Mouse (Mus musculus) retina, embryonic 14.5 days (tissue): ENCODE measurements at regions not wholly inside any gene's neighbourhood (a gene's known extent, or its start where the extent isn't known, plus 50 kb on each side); places are given as distances from the start of the nearest gene placed in this dataset.

Source experiments
- DNase-seq: peaks from one replicate; pipeline ENCODE4 v3.0.0-alpha.2; 2015; ENCODE audit warnings: low spot score

DNA sequence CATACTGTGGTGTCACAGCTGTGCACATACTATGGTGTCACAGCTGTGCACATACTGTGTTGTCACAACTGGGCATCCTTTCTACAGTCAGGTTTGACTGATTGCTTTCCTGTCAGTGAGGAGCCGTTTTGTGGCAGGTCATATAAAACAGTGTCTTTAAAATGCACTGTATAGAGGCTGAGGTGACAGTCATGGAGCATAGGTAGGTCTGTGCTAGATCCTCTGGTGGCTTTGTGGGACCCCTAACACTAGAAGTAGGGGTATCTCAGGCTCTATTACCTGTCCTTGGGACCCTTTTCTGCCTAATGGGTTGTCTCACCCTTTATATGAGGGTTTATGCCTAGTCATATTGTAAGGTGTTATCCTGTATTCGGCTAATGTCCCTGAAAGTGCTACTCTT, 132.4 kb upstream of the Map3k7 start:
- DNase-seq, result no peak

DNA sequence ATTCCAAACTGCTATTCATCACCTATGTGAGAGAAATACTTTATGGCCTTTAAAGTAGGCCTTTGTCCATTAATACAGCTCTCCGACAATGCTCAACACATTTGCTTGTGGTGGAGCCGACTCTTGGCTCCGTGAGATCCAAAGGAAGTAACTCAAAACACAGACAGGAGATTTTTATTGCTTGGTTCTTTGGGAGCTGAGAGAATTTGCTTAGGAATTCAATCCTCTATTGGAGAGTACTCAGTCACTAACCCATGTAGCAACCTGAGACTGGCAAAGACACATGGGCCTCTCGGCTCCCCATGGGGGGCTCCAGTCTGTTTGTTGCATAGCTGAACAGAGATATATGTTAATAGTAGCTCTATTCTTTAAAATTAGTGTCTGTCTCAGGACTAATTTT, 130.1 kb upstream of the Map3k7 start:
- no peak for DNase-seq

DNA sequence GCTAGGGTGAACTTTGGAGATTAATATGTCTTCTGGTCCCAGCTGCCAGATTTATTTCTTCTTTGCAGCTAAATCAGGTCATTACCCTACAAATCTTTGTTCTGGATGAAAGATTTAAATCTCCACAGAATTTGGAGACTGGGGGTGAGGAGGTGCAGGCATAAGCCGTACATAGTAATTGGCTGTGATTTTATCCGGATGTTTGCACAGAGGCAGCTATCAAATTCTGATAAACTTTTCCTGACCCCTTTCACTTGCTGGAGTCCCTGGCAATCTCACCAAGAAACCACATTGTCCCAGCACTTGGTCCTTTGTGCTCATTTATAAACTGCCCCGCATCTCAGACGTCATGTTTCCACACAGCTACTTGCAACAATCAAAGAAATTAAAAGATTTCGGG, 128.8 kb upstream of the Map3k7 start:
- DNase-seq, result no peak

DNA sequence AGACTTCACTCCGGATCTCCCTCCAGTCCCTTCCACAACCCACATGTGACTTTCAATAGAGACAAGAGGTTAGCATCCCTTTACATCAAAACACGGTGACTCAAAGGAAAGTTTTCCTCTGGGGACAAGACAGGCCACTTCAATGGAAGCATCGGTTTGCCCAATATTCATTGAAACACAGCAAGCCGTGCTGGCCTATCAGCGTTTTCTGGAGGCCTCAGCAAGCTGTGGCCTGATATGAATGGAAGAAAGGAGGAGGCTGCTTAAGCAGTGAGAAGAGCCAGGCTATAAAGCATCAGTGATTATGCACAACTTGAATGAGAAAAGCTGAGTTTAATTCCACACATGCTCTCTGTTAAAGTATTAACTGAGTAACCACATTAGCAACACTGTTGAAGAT, 125.3 kb upstream of the Map3k7 start:
- no peak for DNase-seq

DNA sequence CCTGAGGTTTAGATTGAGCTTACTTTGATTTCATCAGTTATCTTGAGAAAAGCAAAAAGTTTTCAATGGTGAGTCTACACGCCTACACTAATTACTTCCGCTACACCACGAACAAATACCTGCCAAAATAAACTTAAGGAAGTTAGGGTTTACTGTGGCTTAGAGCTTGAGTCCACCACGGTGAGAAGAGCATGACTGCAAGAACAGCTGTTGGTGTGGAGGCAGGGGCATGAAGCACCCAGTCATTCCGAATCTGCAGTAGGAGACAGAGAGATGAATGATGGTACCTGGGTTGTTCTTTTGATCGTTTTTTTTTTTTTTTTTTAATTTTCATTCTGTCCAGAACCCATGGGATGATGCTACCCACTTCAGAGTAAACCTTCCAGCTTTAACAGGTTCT, 114.1 kb upstream of the Map3k7 start:
- DNase-seq, result no peak

DNA sequence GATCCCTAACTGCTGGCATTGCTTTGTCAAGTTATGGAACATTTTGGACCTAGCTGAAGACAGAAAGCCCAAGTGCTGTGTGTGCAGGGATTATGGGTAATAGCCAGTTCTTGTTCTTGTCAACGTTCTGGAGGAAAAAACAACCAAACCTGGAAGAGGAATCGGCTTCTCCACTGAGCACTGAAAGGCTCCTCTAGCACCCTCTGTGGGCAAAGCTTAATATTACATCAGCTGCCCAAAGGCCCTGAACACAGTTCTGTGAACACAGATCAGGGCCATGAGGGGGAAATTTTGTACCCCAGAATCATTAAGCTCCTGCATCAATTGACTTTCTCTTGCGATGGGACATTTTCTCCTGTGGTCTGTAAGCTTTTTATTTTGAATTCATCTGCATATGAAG, 112.9 kb upstream of the Map3k7 start:
- DNase-seq, result peak; percentile 72

DNA sequence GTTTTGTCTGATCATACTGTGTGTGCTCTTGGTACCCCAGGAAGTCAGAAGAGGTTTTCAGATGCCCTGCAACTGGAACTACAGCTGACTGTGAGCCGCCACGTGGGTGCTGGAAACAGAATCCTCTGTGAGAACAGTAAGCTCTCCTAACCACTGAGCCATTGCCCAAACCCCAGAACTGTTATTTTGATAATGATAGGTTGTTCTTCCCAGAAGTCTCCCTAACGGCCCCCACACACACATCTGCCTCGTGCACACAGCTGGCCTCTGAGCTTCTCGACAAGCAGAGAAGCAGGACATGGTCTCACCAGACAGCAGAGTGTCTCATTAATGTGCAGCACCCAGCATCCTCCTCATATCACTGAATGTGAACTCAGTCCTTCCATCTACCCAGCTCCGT, 110.0 kb upstream of the Map3k7 start:
- no peak for DNase-seq

DNA sequence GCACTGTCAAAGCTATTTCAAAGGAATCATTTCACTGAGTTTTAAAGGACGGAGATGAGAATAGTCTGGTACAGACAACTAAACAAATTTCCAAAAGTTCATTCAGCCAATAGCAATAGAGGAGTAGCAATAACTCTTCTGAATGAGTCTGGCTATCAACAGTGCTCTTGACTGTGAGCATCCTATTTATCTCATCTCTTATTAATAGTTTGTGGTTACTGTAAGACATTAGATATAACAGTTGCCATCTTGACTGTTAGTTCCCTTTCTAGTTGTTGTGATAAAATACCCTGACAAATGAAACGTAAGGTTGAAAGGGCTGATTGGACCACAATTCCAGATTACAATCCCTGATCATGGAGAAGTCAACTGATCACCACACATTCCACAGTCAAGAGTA, 103.5 kb upstream of the Map3k7 start:
- no peak for DNase-seq

DNA sequence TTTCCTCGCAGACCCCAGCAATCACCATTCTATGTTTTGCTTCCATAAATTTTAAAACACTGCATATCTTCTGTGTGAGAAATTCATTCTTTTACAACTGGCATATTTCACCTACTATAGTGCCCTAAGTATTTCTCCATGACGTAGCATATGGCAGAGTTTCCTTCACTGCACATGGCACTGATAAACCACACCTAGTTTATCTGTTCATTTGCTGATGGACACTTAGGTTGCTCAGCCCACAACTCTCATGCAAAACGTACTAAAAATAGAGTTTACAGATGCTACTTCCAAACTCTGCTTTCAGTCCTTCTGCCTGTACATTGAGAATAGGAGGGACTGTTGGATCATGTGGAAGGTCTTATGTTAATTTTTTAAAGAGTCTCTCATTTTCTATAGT, 102.7 kb upstream of the Map3k7 start:
- DNase-seq, result no peak

DNA sequence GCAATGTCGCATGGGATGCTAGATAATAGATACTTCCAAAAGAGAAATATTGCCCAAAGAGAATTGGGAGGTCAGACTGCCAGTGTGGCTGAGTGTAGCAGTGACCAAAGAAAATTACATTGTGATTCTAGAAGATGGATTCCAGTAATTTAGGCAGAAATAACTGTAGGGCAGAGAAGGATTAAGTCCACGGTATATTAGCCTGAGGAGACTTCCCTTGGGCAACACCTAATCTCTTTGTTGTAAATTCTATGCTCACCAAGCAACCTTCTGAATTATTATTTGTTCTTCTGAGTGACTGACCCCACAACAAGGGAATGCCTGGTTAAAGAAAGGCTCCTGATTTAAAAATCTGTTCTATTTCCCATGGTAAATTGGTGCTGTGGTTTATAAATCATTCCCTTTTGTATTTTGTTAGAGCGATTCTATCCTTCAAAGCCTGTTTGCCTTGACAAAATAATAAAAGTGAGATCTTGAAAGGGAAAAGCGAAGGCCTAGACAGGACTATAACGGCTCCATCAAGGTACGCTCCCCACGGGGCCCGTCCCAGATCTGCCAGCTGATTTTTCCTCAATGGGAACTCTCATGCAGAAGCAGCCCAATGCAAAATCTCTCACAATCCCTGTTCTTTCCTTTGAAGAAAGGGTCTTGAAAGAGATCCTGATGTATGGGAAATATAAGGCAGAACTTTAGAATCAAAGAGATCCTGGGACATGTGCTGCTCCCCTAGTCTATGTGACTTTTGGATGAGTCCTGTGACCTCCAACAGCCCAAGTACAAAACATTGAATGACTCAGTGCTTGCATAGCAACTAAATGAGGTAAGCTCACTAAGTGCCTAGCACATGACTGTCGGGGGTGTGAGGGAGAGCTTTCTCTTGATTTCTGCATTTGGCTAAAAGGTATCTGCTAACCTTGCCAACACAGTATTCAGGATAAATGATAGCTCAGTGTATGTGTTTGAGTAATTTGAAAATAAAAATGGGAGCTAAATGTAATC, 90.6 kb upstream of the Map3k7 start:
- peak; percentile 34 for DNase-seq

DNA sequence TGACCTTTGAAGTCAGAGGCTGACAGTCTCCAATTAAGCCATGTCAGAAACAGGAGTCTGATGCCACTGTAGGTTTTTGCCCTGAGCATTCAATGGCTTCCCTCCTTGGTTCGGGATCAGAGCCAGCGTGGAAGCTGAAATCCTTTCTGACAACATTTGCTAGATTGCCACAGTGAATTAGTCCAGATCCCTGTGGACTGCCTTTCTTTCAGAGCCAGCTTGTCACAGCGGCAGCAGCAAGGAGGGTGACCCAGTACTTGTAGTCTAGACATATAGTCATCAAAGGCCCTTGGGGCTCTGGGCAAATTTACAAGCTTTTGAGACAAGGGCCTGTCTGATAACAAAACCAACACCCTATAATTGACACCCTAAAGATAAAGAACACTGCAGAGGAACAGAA, 86.5 kb upstream of the Map3k7 start:
- DNase-seq, result peak; percentile 26

DNA sequence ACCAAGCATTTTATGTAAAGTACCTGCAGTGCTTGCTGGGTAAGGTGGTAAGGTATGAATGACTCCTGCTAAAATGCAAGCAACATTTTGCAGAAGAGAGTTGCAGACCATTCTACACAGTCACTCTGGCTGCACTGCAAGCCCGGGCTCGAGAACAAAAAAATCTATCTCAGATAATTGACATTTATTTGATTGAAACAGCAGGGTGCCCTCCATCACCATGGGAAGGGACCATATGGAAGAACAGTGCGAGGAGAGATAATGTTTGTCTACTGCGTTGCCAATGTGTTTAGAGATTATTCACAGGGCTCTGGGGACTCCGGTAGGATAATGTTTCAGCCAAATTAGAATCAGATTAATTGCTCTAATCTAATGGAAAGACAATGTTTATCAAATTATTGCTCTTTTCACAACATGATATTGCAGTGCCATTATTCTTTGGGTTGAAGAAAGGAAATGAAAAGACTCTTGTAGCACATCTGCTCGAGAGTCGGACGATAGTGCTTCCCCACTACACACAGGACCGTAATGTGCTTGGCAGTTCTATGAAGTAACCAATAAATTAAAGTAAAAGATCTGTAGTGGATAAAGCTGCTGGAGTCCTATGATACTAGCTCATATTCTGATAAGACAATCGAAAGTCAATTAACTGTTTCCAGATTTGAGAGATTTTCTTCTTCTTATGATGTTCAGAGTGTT, 85.3 kb upstream of the Map3k7 start:
- DNase-seq, result peak; percentile 50

DNA sequence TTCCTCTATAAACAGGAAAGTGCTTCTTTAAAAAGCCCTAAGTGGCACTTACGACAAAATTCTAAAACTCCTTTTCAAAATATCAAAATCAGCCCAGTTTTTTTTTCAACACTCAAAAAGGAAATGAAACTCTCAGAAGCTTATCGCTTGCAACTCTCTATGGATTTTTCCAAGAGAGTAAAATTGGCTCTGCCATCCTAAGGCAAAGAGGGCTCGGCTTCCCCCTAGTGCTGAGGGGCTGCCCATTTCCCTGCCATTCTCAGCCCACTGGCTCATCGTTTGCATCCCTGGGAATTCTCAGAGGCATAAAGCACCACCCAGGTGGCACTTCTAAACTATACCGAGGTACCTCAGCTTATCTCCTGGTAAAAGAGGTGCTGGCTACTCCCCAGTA, 84.7 kb upstream of the Map3k7 start:
- DNase-seq, result peak; percentile 35

DNA sequence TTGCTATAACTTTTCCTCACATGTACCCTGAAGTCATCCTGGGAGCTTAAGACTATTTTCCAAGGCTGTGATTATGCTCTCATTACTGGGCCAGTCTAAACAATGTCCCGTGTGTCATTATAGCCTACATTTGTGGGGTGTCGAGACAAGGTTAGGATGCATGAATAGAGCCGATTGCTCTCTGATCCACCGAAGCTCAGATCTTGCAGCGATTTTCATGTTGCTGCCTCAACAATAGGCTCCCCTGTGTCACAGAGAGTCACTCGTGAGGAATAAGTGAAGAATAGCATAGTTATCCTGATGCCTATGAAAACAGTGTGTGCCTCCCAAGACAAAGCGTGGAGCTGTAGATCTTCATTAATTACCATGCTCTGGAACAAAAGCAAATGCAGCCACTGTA, 83.7 kb upstream of the Map3k7 start:
- DNase-seq, result peak; percentile 67

DNA sequence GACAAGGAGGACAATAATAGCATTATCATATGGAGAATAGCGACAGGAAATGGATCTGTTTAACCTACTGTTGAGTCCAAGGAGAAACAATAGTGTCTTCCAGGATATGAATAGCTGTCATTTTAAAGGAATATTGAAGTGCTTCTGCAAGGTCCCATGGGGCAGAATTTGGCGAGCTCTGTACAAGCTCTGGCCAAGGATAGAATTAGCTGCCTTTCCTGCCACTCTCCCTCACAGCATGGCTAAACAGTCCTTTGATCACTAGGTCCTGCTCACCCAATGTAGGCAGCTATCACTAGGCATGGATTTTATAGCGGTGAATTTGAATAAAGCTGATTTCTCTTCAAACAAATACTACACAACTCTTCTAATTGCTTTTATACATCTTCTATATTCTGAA, 74.2 kb upstream of the Map3k7 start:
- no peak for DNase-seq

DNA sequence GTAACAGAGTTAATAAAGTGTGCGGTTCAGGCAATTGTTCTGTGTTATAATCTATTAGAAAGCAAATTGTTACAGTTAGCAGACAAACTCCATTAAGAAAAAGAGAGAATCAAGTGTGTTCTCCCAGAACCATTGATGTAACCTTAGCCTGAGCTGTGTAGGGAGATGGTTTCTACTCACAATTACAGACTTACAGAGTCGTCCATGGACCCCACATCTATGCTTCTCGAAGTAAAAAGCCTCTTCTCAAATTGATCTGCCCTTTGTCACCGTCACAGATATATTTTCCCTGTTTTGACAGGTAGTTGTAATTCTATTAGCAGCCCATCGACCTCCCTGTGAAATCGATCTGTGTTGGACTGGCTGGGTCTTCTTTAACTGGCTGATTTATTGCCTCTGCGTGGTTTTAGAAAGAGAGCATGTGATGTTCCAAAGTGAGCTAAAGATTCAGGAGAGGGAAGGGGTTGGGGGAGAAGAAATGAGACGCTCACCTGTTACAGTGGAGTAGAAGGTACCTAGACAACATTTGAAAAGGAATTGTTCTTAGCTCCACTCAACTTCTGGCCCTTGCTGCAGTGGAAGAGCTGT, 54.7 kb upstream of the Map3k7 start:
- DNase-seq, result no peak
